Mouse (Mus musculus): Measurements from ENCODE around the gene Arl13b. TPM values are rescaled to one million over a fixed set of nuclear protein-coding genes. Genes with fewer than 3 reads are reported as not detected.

Gene Arl13b
- polyA plus RNA-seq, 1 experiment, result 13.4 TPM

DNA sequence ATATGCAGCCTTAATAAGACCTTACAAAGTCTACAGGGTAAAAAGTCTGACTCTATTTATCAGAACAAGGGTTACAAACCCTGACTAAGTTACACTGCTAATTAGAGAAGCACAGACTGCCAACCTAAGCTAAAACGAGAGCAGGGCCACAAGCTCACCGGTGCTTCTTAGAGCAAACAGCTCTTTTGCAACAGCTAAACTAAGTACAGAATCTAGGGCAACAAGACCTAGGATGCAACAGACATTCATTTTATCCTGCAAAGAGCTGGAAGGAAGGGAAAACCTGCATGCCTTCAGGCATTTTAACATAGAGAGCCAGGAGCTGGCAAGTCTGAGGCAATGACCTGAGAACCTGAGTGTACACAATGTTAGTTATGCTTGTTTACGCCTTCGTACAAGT is 93.8 kb downstream of the Arl13b start:
- TF ChIP-seq POLR2A (IDR thresholded peaks at IDR 0.05; ENCODE audit: extremely low read depth, insufficient read depth, low read length) (no peak), CTCF (IDR thresholded peaks at IDR 0.05; ENCODE audit: extremely low read depth, insufficient read depth, low read length) (no peak)
- Histone ChIP-seq H3K4me3 (ENCODE audit: insufficient read depth, low read length) (no peak overlapping the region), H3K27ac (ENCODE audit: insufficient read depth, low read length) (no peak overlapping the region), H3K4me1 (ENCODE audit: control insufficient read depth, insufficient read depth, low read length) (no peaks in the 10 kb centered on the region; the same call in 1 of the 2 replicates)

DNA sequence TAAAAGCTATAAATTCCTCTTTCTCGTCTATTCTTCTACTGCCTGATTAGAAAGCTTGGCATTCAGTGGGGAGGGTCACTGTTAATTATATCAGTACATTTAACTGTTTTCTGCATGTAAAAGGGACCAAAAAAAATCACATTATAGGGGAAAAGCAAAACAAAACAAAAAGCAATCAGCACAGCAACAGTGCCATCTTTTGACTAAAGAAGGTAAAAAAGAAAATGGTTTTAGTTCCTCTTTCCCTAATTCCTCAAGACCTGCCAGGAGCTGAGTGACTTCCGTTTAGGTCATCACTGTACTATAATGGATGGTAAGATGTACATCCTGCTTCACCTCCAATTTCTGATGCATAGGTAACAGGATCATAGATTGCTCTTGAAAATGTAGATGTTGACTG is 101.0 kb downstream of the Arl13b start:
- Histone ChIP-seq H3K4me1 (ENCODE audit: control insufficient read depth, insufficient read depth, low read length) (no peaks in the 10 kb centered on the region), H3K27ac (ENCODE audit: insufficient read depth, low read length) (no peak overlapping the region), H3K4me3 (ENCODE audit: insufficient read depth, low read length) (no peak overlapping the region)
- TF ChIP-seq POLR2A (IDR thresholded peaks at IDR 0.05; ENCODE audit: extremely low read depth, insufficient read depth, low read length) (no peak), CTCF (IDR thresholded peaks at IDR 0.05; ENCODE audit: extremely low read depth, insufficient read depth, low read length) (no peak)

Other genes starting within 250 kb of the Arl13b start
- 9.2 and 10.1 TPM in 2 replicates for gene Nsun3, start 60.2 kb downstream of the Arl13b start, polyA plus RNA-seq (2012; rRNA removed)
- gene Stx19, start 32.4 kb downstream of the Arl13b start, polyA plus RNA-seq (2012; rRNA removed), result not detected in 2 replicates
- 9.4 and 9.6 TPM in 2 replicates for gene Pros1, start 7.3 kb upstream of the Arl13b start, polyA plus RNA-seq (2012; rRNA removed)

Data from cortical plate, adult 2 months (tissue).